Mouse (Mus musculus): ENCODE results near the gene Nfe2l2.
"Not testable (repeated sequence)": the region's sequence is repeated elsewhere in the genome, so short reads cannot be mapped to it uniquely, and the experiment has no call there.

The Nfe2l2 gene

GRCm38 (mm10) chr2:75713083-75713482 lies 8.6 kb upstream of the Nfe2l2 start:
- DNase-seq (ENCODE audit: low spot score in 2 of 2) = no peak

- no peak for DNase-seq (ENCODE audit: low spot score in 2 of 2)
Observed at GRCm38 (mm10) chr2:75707420-75707819, 3.0 kb upstream of the Nfe2l2 start.

DNA sequence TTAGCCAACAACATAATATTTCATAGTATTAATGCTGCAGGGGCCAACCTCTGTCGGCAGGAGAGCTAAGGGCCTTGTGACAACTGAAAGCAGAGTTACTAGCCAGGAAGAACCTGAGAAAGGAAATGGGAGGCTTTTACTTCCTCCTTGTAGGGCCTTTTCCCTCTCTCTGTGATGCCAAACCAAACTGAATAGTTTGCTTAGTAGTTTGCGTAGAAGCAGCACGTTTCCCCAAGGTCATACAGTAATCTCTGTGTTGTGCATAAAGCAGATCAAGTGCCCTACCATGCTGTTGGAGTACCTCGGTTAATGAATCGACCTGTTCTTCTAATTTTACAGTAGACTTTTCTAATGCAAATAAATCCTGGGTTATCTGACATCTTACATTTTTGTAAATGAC lies 2.0 kb upstream of the Nfe2l2 start:
- no peak for DNase-seq (ENCODE audit: low spot score in 2 of 2)

DNA sequence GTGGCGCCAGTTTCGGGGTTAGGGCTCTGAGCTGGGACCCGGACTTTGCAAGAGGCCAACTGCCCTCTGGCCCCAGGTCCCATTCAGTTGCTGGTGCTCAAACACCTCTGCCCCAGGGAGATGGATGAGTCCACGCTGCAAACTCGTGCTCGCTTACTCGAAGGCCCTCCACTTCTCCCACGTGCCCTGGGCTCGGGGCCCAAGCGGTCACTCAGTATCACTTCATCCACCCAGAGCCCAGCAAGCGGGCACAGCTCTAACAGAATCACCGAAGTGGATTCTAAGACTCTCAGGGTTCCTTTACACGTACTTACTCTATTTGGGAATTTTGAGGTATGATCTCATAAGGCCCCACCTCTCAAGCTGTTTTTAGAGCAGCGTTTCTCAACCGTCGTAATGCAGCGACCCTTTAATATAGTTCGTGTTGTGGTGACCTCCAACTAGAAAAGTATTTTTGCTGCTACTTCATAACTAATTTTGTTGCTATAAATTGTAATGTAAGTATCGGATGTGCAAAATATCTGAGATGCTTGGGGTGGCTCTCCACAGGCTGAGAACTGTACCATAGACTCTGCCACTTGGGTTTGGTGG lies 816 bp upstream of the Nfe2l2 start:
- no peak for DNase-seq (ENCODE audit: low spot score in 2 of 2)

DNA sequence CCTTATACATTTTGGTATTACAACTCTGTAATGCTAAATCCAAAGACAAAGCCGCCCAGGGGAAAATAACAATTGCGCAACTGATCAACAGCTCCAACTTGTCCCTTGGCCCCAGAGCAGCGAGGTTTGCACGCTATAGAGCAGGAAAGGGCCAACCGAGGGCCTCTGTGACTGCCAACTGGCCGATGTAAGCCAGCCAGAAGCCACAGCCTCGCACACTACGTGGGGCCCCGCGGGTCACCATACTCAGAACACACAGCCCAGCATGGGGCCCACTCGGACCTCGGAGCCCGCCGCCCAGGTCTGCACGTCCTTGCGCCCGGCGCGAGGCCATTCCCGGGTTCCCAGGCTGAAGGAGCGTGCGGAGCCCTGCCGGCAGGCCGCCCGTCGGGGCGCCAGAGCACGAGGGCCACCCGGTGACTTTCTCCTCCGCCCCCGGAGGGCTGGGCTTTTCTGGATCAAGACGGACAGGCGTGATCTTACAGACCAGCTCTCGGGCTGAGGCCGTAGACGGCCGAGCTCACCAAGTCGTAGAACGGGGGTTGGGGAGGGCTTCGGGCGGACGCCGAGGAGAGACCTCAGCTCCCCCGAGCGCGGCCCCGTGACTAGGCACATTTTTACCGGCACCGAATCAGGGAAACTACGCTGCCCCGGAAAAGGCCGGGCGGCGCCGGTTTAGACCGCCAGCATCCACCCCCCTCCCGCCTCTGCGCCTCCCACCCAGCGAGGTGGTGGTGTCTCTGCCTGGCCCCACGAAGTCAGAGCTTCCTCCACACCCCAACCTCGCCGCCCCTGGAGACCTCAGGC lies 863 bp downstream of the Nfe2l2 start:
- peak; percentile 54 to 78 for DNase-seq (ENCODE audit: low spot score in 2 of 2)

- no peak for DNase-seq (ENCODE audit: low spot score in 2 of 2)
Observed at GRCm38 (mm10) chr2:75702588-75702976, 1.9 kb downstream of the Nfe2l2 start.

GRCm38 (mm10) chr2:75701822-75702587 lies 2.4 kb downstream of the Nfe2l2 start:
- no peak for DNase-seq (ENCODE audit: low spot score in 2 of 2)

DNA sequence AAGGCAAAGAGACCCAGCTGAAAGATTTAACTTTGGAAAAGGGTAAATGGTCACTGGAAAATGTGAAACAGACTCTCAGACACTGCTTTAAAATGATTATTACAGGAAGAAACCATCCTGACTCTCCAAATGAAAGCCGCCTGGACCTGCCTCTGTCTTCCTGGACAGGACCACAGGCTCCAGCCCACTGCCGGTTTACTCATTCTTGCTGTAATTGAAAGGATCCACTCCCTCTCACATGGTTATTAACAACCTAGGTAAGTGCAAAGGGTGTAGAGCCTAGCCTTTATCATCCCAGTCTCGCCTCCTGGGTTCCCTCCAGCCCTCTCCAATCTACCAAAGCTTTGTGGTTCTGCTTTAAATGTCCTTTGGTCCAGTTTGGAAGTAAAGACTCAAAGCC lies 3.2 kb downstream of the Nfe2l2 start:
- no peak for DNase-seq (ENCODE audit: low spot score in 2 of 2)

GRCm38 (mm10) chr2:75700543-75700942 lies 3.9 kb downstream of the Nfe2l2 start:
- DNase-seq (ENCODE audit: low spot score in 2 of 2) = no peak

DNA sequence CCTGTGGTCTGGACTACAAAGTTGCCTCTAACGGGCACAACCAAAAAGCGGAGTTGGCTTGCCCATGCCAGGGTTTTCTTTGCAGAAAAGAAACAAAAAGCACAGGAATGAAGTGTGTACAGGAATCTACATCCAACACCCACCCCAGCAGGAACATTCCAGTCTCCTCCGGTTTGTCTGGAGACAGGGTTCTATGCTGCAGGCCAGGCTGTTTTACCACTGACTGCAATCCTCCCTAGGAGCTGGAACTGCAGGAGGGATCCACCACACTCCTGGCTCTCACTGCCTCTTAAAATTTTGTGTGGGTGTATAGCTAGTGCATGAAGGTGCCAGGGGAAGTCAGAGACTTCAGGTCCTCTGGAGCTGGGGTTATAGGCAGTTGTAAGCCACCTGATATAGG lies 5.6 kb downstream of the Nfe2l2 start:
- no peak for DNase-seq (ENCODE audit: low spot score in 2 of 2)

GRCm38 (mm10) chr2:75698007-75698406 lies 6.4 kb downstream of the Nfe2l2 start:
- DNase-seq (ENCODE audit: low spot score in 2 of 2) = no peak

DNA sequence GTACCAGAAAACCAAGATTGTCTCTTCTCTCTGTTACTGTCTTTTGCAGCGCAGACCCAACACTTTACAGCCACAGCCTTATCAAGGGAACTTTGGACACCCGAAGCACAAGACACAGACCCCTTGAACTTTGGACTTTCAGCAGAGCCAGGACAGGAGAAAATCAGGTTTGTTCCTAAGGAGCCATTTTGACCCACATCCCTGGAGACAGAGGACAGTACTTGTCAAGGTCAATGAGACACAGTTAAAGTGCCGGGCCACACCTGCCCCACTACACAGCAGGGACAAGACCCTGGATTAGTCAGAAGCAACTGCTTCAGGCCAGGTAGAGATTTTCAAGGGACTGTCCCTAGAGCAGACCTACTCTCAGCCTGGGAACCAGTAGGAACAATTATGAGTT lies 7.2 kb downstream of the Nfe2l2 start:
- DNase-seq (ENCODE audit: low spot score in 2 of 2) = no peak

DNA sequence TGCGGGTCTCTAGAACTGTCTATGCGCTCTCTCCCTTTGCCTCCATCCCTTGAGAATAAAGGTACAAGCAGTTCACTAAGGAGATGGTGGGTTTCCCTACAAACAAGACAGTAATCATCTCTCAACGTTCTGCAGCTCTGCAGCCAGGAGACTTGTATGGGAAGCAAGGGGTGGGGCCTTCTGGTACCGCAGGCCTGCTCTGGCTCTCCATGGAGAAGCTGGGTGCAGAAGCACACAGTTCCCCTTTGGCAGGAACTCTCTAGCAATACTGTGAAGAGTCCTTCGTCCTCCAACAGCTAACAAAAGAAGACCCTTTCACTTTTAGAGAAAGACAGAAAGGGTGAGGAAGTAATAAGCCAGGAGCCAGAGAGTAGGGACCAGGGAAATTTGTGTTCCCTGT lies 8.1 kb downstream of the Nfe2l2 start:
- DNase-seq (ENCODE audit: low spot score in 2 of 2) = no peak

GRCm38 (mm10) chr2:75695676-75696350 lies 8.6 kb downstream of the Nfe2l2 start:
- no peak for DNase-seq (ENCODE audit: low spot score in 2 of 2)

GRCm38 (mm10) chr2:75694926-75695325 lies 9.5 kb downstream of the Nfe2l2 start:
- DNase-seq (ENCODE audit: low spot score in 2 of 2) = not testable (repeated sequence)

DNA sequence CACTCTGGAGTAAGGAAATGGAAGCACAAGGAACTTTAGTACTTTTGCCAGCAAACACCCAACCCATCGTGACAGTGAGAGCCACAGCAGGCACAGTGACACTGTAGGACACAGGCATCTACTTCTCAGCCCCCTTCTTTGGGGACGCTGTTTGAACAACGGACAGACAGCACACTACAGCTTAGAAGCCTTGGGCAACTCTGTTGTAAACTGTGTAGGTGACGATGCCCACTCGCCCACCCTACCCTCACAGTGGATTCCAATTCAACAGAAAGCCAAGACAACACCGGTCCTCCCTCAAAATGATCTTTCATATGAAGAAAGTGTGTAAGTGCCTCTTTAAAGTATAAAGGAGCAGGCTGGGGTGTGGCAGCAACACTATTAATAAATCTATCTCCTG lies 12.1 kb downstream of the Nfe2l2 start:
- DNase-seq (ENCODE audit: low spot score in 2 of 2) = no peak

- no peak for DNase-seq (ENCODE audit: low spot score in 2 of 2)
Observed at GRCm38 (mm10) chr2:75691316-75691715, 13.1 kb downstream of the Nfe2l2 start.

GRCm38 (mm10) chr2:75690656-75691055 lies 13.8 kb downstream of the Nfe2l2 start:
- no peak for DNase-seq (ENCODE audit: low spot score in 2 of 2)

- no peak for DNase-seq (ENCODE audit: low spot score in 2 of 2)
Observed at GRCm38 (mm10) chr2:75689482-75690158, 14.8 kb downstream of the Nfe2l2 start.

- no peak for DNase-seq (ENCODE audit: low spot score in 2 of 2)
Observed at GRCm38 (mm10) chr2:75688901-75689300, 15.5 kb downstream of the Nfe2l2 start.

- DNase-seq (ENCODE audit: low spot score in 2 of 2) = no peak
Observed at GRCm38 (mm10) chr2:75687040-75687749, 17.2 kb downstream of the Nfe2l2 start.

Measured in right cerebral cortex, adult 2 months (tissue).